Mouse (Mus musculus) stomach, embryonic 15.5 days (tissue): ENCODE data around the gene Cyp4a12b. TPM values are rescaled to one million over a fixed set of nuclear protein-coding genes. Genes with fewer than 3 reads are reported as not detected.
"Not testable (repeated sequence)": the region's sequence is repeated elsewhere in the genome, so short reads cannot be mapped to it uniquely, and the experiment has no call there.

Experiments used
- ATAC-seq: fragments of 200-750 bp; cut with Nextera tagmentation; 2 replicates; pipeline ENCODE4 v1.8.0; 2017; ENCODE audit warnings: low read depth, moderate number of reproducible peaks, moderate TSS enrichment; ENCODE audit not compliant: insufficient read depth, low FRiP score
- H3K27ac ChIP-seq: fragments of 300-500 bp; sonication (generic); 2 replicates; pipeline ENCODE4 v1.5.1; 2015; ENCODE audit warnings: mild to moderate bottlenecking, inconsistent platforms
- H3K27me3 ChIP-seq: fragments of 300-500 bp; sonication (generic); replicated peaks from 2 replicates; pipeline ENCODE4 v1.6.1; 2015; ENCODE audit warnings: inconsistent platforms
- H3K36me3 ChIP-seq: fragments of 300-500 bp; sonication (generic); 2 replicates; pipeline ENCODE4 v1.6.1; 2015; ENCODE audit warnings: inconsistent platforms
- H3K4me1 ChIP-seq: fragments of 300-500 bp; sonication (generic); 2 replicates; pipeline ENCODE4 v1.6.1; 2015; ENCODE audit warnings: inconsistent platforms
- H3K4me2 ChIP-seq: fragments of 300-500 bp; sonication (generic); 2 replicates; pipeline ENCODE4 v1.6.1; 2015; ENCODE audit warnings: mild to moderate bottlenecking, inconsistent platforms
- H3K4me3 ChIP-seq: fragments of 300-500 bp; sonication (generic); replicated peaks from 2 replicates; pipeline ENCODE4 v1.5.1; 2015; ENCODE audit warnings: inconsistent platforms
- H3K9ac ChIP-seq: fragments of 300-500 bp; sonication (generic); 2 replicates; pipeline ENCODE4 v1.6.1; 2015; ENCODE audit warnings: inconsistent platforms
- H3K9me3 ChIP-seq: fragments of 300-500 bp; sonication (generic); 2 replicates; pipeline ENCODE4 v1.6.1; 2016; ENCODE audit warnings: inconsistent platforms
- WGBS: fragments of 180-500 bp; shearing (Covaris S2); methylation state at CpG from one replicate; pipeline ENCODE4 v1.1.7; 2015; 5-methylcytosine and 5-hydroxymethylcytosine counted together
- polyA plus RNA-seq: library from polyadenylated mRNA; unstranded; fragments of >200 nt; fragmentation: Nextera tagmentation; extraction: Ambion mirVana; gene quantifications from 2 replicates; pipeline ENCODE4 v1.2.1, GENCODE M21; 2015

Gene Cyp4a12b
- polyA plus RNA-seq = not detected in 2 replicates

DNA sequence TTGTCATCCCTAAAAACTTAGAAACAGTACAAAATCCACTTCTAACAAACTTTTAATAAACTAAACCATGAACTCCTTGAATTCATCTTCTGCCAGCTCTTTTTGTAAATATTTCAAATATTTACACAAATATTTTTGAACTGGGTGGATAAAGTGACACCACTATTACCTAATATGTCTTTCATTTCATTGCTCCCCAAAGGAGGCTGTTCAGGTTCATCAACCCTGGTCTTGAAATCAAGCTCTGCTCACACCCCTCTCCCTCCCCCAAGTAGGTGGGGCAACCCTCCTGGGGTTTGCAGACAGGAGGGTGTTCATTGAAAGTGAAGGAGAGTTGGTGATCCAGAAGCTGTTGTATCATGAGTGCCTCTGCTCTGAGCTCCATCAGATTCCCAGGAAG is at the start of gene Cyp4a12b:
Cyp4a12b (plus strand) TSS at position 301 of the 400 bp plus-strand sequence.
- H3K9ac ChIP-seq, H3K36me3 ChIP-seq, H3K4me1 ChIP-seq, H3K27me3 ChIP-seq, H3K9me3 ChIP-seq, H3K4me3 ChIP-seq, ATAC-seq, H3K4me2 ChIP-seq, H3K27ac ChIP-seq: not testable (repeated sequence)

DNA sequence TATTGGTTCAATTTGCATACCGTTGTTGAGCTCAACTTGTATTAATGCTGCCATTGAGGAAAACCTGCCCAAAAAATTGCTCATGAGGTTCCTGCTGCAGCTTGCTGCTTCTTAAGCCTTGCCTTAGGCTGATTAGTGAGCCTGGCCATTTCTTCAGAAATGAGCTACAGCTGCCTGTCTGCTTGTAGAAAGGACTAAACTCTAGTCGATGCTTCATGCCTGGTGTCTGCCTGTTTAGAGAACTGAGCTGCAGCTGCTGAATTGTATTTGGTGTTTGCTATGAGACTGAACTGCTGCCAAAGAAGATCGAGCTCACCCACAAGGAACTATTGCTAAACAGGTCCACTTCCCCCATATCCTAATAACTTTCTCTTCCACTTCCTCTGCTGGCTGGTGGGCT is 45.8 kb upstream of the Cyp4a12b start:
- not testable (repeated sequence) for H3K27me3 ChIP-seq, H3K27ac ChIP-seq, H3K9ac ChIP-seq, ATAC-seq, H3K4me1 ChIP-seq, H3K4me3 ChIP-seq, H3K36me3 ChIP-seq, H3K9me3 ChIP-seq, H3K4me2 ChIP-seq
- WGBS = 75% methylated on average over 3 of the region's 3 CpGs

DNA sequence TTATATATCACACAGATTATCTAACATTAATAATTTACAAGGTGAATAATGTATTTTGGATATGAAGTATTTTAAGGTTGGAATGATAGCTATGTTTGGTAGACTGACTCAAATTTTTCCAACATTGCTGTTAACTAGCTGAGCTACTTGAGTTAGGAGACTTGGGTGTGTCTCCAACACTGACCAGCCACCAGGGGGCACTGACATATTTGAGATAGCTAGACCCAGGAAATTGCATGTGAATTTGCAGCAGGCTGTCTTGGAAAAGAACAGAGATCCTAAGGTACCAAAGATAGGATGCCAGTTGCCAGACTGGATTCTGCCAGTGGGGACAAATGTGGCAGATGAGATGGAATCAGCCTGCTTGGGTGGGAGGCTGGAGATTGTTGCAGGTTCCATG is 43.4 kb upstream of the Cyp4a12b start:
- H3K9me3 ChIP-seq, H3K4me2 ChIP-seq, H3K9ac ChIP-seq, H3K4me1 ChIP-seq, H3K36me3 ChIP-seq, H3K27ac ChIP-seq, ATAC-seq, H3K27me3 ChIP-seq, H3K4me3 ChIP-seq: not testable (repeated sequence)

DNA sequence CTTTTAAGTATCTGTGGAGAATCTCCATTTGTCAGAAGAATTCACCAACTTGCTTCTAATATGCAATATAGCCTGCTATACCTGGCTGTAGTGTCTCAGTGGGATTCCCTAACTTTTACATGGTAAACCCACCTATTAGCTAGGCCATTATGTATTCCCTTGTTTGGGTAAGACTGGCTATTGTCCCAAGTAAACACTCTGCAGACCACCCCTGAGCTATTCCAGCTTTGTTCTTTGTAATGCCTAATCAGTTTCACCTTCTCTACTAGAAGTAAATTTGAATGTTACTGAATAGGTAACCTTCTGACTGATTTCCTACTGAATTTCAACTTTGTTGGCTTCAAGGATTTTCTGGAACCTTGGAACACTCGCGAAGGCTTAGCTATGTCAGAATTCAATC is 15.2 kb upstream of the Cyp4a12b start:
- WGBS = 75% methylated on average over 2 of the region's 2 CpGs
- H3K27ac ChIP-seq, H3K4me1 ChIP-seq, H3K4me3 ChIP-seq, H3K36me3 ChIP-seq, H3K27me3 ChIP-seq, ATAC-seq, H3K9ac ChIP-seq, H3K4me2 ChIP-seq, H3K9me3 ChIP-seq: not testable (repeated sequence)

DNA sequence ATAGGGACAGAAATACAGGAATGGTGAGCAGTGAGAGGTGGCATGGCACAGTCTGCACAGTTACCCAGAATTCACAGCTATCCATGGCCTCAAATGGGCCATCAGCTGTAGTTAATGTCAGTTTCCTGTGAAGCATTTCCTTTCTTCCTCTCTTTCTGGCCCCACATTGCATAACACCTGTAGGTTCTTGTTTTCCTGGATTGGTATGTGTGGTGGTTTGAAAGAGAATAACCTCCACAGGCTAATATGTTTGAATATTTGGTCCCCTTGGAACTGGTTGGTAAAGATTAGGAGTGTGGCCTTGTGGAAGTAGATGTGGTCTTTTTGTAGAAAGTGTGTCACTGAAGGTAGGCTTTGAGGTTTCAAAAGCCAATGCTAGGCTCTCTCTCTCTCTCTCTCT is 14.5 kb upstream of the Cyp4a12b start:
- H3K4me3 ChIP-seq, H3K27me3 ChIP-seq, H3K4me2 ChIP-seq, H3K27ac ChIP-seq, H3K9me3 ChIP-seq, H3K36me3 ChIP-seq, H3K4me1 ChIP-seq, ATAC-seq, H3K9ac ChIP-seq: not testable (repeated sequence)

DNA sequence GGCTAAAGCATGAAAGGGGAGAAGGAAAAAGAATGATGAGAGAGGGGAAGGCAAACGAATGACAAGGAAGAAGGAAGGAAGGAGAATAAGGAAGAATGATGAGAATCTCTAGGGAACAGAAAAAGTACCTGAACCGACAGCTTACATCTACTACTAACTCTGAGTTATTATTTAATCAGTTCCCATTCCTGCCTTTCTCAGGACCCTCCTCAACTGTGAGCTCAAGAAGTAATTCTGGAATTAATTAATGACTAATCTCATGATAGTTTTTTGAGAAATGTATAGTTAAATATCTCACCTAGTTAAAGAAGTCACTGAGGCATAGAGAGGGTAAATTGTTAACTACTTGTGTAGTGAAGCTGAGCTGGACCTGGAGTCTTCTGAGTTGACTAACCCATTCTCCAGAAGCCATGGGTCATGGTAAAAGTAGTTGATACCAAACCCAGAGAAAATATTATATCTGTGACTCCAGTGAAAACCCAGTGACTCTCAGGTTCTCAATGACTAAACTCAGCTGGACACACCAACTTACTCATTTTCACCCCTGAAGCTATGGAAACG is 39.2 kb downstream of the Cyp4a12b start:
- H3K36me3 ChIP-seq = no peaks in the 10 kb centered on the region
- no peaks in the 10 kb centered on the region for H3K9me3 ChIP-seq
- H3K27me3 ChIP-seq = no peaks in the 10 kb centered on the region
- no peak overlapping the region for H3K4me3 ChIP-seq
- H3K4me2 ChIP-seq = no peak overlapping the region
- no peaks in the 10 kb centered on the region for H3K4me1 ChIP-seq
- no peak overlapping the region for H3K9ac ChIP-seq
- H3K27ac ChIP-seq = no peak overlapping the region
- ATAC-seq = no peak
- WGBS = 66% methylated on average over 3 of the region's 3 CpGs

DNA sequence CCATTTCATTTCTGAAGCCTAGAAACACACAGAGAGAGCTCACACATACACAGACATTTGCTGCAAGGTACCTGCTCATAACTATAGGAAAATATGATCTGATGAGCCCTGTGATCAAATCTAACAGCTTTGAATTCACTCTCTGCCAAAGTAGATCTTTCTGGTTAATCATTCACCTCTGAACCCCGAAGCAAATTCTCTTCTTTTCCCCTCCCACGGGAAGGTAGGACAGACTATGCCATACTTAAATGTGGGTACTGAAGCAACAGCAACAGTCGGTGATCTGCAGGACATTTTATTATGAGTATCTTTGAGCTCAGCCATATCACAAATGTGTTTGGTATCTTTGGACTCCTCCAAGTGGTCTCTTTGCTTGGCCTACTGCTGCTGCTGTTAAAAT is 40.9 kb downstream of the Cyp4a12b start, which contains the start of gene Cyp4a30b:
Cyp4a30b (plus strand) TSS at position 301 of the 400 bp plus-strand sequence.
- 65% methylated on average over 3 of the region's 3 CpGs for WGBS
- Histone ChIP-seq H3K9me3 (no peaks in the 10 kb centered on the region), H3K4me1 (no peaks in the 10 kb centered on the region), H3K9ac (no peak within 1 kb of the TSS), H3K4me2 (no peak within 1 kb of the TSS), H3K27me3 (no peaks in the 10 kb centered on the region), H3K27ac (no peak within 1 kb of the TSS), H3K36me3 (no peaks in the 10 kb centered on the region), H3K4me3 (no peak within 1 kb of the TSS)
- ATAC-seq = no peak

DNA sequence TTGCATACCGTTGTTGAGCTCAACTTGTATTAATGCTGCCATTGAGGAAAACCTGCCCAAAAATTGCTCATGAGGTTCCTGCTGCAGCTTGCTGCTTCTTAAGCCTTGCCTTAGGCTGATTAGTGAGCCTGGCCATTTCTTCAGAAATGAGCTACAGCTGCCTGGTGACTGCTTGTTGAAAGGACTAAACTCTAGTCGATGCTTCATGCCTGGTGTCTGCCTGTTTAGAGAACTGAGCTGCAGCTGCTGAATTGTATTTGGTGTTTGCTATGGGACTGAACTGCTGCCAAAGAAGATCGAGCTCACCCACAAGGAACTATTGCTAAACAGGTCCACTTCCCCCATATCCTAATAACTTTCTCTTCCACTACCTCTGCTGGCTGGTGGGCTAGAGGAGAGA is 62.2 kb downstream of the Cyp4a12b start:
- ATAC-seq = not testable (repeated sequence)

DNA sequence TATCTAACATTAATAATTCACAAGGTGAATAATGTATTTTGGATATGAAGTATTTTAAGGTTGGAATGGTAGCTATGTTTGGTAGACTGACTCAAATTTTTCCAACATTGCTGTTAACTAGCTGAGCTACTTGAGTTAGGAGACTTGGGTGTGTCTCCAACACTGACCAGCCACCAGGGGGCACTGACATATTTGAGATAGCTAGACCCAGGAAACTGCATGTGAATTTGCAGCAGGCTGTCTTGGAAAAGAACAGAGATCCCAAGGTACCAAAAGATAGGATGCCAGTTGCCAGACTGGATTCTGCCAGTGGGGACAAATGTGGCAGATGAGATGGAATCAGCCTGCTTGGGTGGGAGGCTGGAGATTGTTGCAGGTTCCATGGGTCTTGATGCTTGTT is 64.6 kb downstream of the Cyp4a12b start:
- ATAC-seq = not testable (repeated sequence)

More for the DNA sequence above, 62.2 kb downstream of the Cyp4a12b start:
- H3K27me3 ChIP-seq, H3K4me3 ChIP-seq, H3K4me1 ChIP-seq, H3K9ac ChIP-seq, H3K9me3 ChIP-seq, H3K36me3 ChIP-seq, H3K27ac ChIP-seq, H3K4me2 ChIP-seq: not testable (repeated sequence)
- 66% methylated on average over 3 of the region's 3 CpGs for whole genome bisulfite sequencing

DNA sequence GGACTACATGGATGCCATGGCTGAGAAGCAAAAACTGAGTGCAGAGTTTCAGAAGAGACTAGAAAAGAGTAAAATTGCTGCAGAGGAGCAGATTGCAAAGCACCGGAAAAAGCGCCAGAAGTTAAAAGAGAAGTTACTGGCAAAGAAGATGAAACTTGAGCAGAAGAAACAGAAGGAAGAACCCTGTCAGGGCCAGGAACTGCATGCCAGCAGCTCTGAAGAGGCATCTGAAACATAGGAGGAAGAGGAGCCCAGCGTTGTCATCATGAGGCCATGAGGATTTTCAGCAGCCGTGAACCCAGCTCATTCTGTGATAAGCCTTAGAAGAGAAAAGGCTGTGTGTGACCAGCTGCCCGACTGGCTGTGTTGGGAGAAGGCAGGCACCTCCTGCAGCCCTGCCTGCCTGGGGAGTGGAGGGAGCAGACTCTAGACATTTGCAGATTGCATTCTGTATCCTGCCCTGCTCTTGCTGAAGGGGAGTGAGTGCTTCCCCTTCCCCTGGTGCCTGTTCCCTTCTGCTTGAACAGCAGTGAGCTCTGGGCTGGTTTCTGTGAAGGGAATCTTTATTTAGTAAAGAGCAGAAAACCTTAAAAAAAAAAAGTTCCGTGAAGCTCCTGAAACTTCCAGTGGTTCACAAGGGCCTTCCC is 69.7 kb downstream of the Cyp4a12b start:
- Histone ChIP-seq H3K27ac (no peak overlapping the region), H3K4me3 (no peak overlapping the region), H3K4me1 (no peaks in the 10 kb centered on the region), H3K27me3 (no peaks in the 10 kb centered on the region), H3K36me3 (no peaks in the 10 kb centered on the region), H3K9me3 (no peaks in the 10 kb centered on the region), H3K4me2 (no peak overlapping the region), H3K9ac (no peak overlapping the region)
- ATAC-seq = no peak
- WGBS = 68% methylated on average over 6 of the region's 6 CpGs

More for the DNA sequence above, 64.6 kb downstream of the Cyp4a12b start:
- not testable (repeated sequence) for H3K4me2 ChIP-seq, H3K4me1 ChIP-seq, H3K9ac ChIP-seq, H3K27ac ChIP-seq, H3K9me3 ChIP-seq, H3K27me3 ChIP-seq, H3K4me3 ChIP-seq, H3K36me3 ChIP-seq

Other genes starting within 250 kb of the Cyp4a12b start
- not detected in 2 replicates for gene Cyp4a29, start 169.5 kb upstream of the Cyp4a12b start, polyA plus RNA-seq
- not detected in 2 replicates for gene Cyp4a12a, start 112.6 kb upstream of the Cyp4a12b start, polyA plus RNA-seq
- not detected in 2 replicates for gene Cyp4a30b, start 41.0 kb downstream of the Cyp4a12b start, polyA plus RNA-seq
- not detected in 2 replicates for gene Cyp4a14, start 84.5 kb downstream of the Cyp4a12b start, polyA plus RNA-seq
- gene Cyp4a10, start 106.6 kb downstream of the Cyp4a12b start, polyA plus RNA-seq = 0.08 TPM in 1 of 2 replicates, not detected in the other
- not detected in 2 replicates for gene Cyp4a31, start 152.0 kb downstream of the Cyp4a12b start, polyA plus RNA-seq
- gene Cyp4a32, start 189.3 kb downstream of the Cyp4a12b start, polyA plus RNA-seq = not detected in 2 replicates
- 1.4 and 2.6 TPM in 2 replicates for gene Cyp4b1, start 236.1 kb downstream of the Cyp4a12b start, polyA plus RNA-seq